Mouse (Mus musculus): ENCODE results near the gene Zfp62. TPM values are rescaled to one million over a fixed set of nuclear protein-coding genes. Genes with fewer than 3 reads are reported as not detected.
"Not testable (repeated sequence)": the region's sequence is repeated elsewhere in the genome, so short reads cannot be mapped to it uniquely, and the experiment has no call there.

The Zfp62 gene
- total RNA-seq (2018; cell fraction: chromatin; rRNA removed), result 100 to 1,000 TPM; 129 to 309 (median 199) TPM
- 10 to 100 TPM; 24.0 to 35.5 (median 29.5) TPM for total RNA-seq (2018; cell fraction: cytosol; rRNA removed)
- total RNA-seq (2018; cell fraction: nucleus; rRNA removed), result 100 to 1,000 TPM in 24 of 26 experiments, 10 to 100 TPM in 2; 79.4 to 227 (median 142) TPM
- polyA plus RNA-seq (2018), result 20.8 to 33.5 TPM (median 22.4 TPM) in 3 replicates

GRCm38 (mm10) chr11:49203129-49203768 is at the start of gene Zfp62:
Zfp62 (plus strand) TSS chr11:49203292.
- peak within 1 kb of the TSS; percentile 99 for H3K27ac ChIP-seq
- no peaks in the 10 kb centered on the region for H3K36me3 ChIP-seq (ENCODE audit: inconsistent target)
- H3K4me3 ChIP-seq (ENCODE audit: inconsistent target), result peak within 1 kb of the TSS; percentile 91
- 1% methylated on average over 30 of the region's 47 CpGs for WGBS (ENCODE audit: missing documents)
- H3K79me2 ChIP-seq (ENCODE audit: inconsistent target), result peaks cover 64% of the 10 kb centered on the region

DNA sequence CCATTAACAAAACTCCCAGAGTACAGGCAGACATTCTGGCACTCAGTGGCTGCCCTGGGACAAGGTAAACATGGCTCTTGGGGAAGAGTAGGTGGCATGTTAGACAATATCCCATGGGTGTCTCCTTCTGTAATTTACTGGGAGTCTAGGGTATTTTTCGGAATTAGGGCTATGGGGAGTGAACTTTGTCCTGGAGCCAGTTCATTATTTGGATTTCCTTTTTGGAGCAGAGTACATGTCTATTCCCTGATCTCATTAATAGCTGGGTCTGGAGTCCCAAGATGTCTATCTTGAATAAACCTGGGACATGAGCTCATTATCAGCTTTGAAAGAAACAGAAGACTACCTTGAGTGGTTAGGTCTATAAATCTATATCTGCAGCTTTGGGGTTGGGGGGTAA is 49.0 kb upstream of the Zfp62 start, which contains the start of gene Olfr1394:
TSS of gene Olfr1394 (plus strand) at position 301 of the 400 bp plus-strand sequence.
- no peak within 1 kb of the TSS for H3K4me3 ChIP-seq (ENCODE audit: inconsistent target)
- no peaks in the 10 kb centered on the region for H3K79me2 ChIP-seq (ENCODE audit: inconsistent target)
- no peak within 1 kb of the TSS for H3K27ac ChIP-seq
- no peaks in the 10 kb centered on the region for H3K36me3 ChIP-seq (ENCODE audit: inconsistent target)
- 100% methylated on average over 1 of the region's 1 CpGs for WGBS (ENCODE audit: missing documents)

GRCm38 (mm10) chr11:49156821-49157814 is 46.0 kb upstream of the Zfp62 start:
- Histone ChIP-seq H3K79me2 (ENCODE audit: inconsistent target) (no peaks in the 10 kb centered on the region), H3K4me3 (ENCODE audit: inconsistent target) (no peak overlapping the region), H3K27ac (no peak overlapping the region), H3K36me3 (ENCODE audit: inconsistent target) (no peaks in the 10 kb centered on the region)
- WGBS (ENCODE audit: missing documents), result 66% methylated on average over 2 of the region's 2 CpGs

DNA sequence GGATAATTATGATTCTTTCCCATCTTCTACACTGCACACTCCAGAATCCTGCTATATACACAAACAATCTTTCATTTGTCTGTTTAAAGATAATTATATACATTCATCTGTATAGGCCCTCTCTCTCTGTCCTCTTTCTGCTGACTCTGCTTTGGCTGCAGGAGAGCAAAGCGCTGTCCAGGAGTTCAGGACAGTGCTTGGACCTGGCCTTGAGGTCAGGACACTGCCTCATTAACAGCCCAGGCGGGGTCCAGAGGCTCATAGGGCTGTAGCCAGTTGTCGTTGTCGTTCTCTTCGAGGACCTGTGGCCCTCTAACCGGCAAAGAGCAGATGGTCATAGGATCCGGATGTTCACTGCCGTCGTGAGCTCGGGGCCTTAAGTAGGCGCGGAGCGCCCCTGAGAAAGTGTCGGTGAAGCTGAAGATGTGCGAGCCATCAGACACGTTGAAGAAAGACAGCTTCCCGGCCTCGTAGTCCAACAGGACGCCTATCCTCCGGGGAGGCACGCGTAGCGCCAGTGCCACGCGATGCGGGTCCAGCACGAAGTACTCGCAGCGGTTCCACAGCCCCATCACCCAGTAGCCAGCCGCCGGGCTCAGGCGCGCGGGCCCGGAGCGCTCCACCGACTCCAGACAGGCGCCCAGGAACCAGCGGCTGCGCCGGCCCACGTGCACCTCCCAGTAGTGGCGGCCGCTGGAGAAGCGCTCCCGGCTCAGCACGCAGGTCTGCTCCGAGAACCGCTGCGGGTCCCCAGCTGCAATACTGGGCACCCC is 34.1 kb upstream of the Zfp62 start:
- 37% methylated on average over 50 of the region's 50 CpGs for WGBS (ENCODE audit: missing documents)
- H3K4me3 ChIP-seq (ENCODE audit: inconsistent target), result no peak overlapping the region
- H3K36me3 ChIP-seq (ENCODE audit: inconsistent target), result no peaks in the 10 kb centered on the region
- no peak overlapping the region for H3K27ac ChIP-seq
- no peaks in the 10 kb centered on the region for H3K79me2 ChIP-seq (ENCODE audit: inconsistent target)

GRCm38 (mm10) chr11:49170576-49170975 is 32.5 kb upstream of the Zfp62 start:
- no peaks in the 10 kb centered on the region for H3K36me3 ChIP-seq (ENCODE audit: inconsistent target)
- no peak overlapping the region for H3K4me3 ChIP-seq (ENCODE audit: inconsistent target)
- H3K79me2 ChIP-seq (ENCODE audit: inconsistent target), result no peaks in the 10 kb centered on the region
- WGBS (ENCODE audit: missing documents), result 15% methylated on average over 4 of the region's 4 CpGs
- no peak overlapping the region for H3K27ac ChIP-seq

GRCm38 (mm10) chr11:49175345-49175744 is 27.7 kb upstream of the Zfp62 start:
- Histone ChIP-seq H3K4me3 (ENCODE audit: inconsistent target) (no peak overlapping the region), H3K36me3 (ENCODE audit: inconsistent target) (no peaks in the 10 kb centered on the region), H3K79me2 (ENCODE audit: inconsistent target) (no peaks in the 10 kb centered on the region), H3K27ac (no peak overlapping the region)
- WGBS (ENCODE audit: missing documents), result 10% methylated on average over 8 of the region's 8 CpGs

DNA sequence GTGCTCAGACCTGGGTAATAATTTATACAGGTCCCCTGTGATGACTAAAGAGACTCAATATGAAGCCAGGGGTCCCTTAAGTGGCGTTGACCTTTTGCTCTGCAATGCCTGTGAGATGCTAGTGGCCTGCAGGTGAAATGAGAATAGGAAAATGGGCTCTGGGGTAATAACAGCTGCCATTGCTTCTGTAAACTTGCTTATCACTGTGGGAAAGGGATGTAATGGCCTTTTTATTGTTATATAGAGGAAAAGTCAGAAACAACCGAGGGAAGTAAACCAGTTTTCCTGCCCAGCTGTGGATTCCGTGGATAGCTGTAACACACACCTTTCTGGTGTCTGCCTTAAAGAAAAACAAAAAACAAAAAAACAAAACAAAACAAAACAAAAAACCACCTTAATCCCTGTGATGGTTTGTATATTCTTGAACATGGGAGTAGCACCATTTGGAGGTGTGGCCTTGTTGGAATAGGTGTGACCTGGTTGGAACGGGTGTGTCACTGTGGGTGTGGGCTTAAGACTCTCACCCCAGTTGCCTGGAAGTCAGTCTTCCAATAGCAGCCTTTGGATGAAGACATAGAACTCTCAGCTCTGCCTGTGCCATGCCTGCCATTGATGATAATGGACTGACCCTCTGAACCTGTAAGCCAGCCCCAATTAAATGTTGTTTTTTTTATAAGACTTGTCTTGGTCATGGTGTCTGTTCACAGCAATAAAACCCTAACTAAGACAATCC is 26.9 kb upstream of the Zfp62 start:
- 90% methylated on average over 4 of the region's 4 CpGs for WGBS (ENCODE audit: missing documents)
- not testable (repeated sequence) for H3K4me3 ChIP-seq (ENCODE audit: inconsistent target); H3K79me2 ChIP-seq (ENCODE audit: inconsistent target); H3K36me3 ChIP-seq (ENCODE audit: inconsistent target); H3K27ac ChIP-seq

DNA sequence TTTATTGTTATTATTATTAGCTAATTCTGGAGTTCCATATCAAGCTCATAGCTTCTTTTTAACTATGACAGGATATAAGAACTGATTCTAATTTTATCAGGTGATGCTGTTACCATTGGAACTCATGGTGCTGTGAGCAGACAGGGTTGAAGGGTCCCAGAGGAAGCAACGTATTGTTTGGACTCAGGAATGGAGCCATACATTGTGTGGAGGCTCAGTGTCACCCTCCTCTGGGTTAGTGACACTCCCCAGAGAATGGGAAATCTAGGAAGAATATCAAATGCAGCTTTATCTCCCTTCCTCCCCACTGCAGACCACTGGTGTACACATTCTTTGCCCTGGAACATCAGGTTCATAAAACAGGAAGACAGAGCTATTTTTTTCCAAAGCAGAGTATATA is 19.9 kb upstream of the Zfp62 start:
- Histone ChIP-seq H3K27ac (no peak overlapping the region), H3K36me3 (ENCODE audit: inconsistent target) (no peaks in the 10 kb centered on the region), H3K79me2 (ENCODE audit: inconsistent target) (no peaks in the 10 kb centered on the region), H3K4me3 (ENCODE audit: inconsistent target) (no peak overlapping the region)
- WGBS (ENCODE audit: missing documents), result 89% methylated on average over 1 of the region's 1 CpGs

DNA sequence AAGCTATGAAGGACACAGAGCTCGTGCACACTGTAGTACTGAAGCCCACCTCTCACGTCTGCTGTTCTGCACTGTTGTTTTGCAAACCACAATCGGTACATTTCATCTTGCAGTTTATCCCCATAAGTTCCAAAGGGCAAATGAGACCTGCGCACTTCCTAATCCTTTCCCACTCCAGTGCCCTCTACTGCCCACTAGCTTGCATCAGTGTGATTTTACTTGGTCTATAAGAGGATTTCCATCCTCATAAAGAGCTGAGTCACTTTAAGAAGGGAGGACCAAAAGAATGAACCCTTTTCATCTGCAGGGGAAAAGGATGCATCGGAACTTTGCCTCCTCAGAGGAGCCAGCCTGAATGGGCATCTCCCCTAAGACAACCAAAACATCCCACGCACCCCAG is 16.6 kb upstream of the Zfp62 start:
- 80% methylated on average over 6 of the region's 6 CpGs for WGBS (ENCODE audit: missing documents)
- Histone ChIP-seq H3K4me3 (ENCODE audit: inconsistent target) (no peak overlapping the region), H3K27ac (no peak overlapping the region), H3K36me3 (ENCODE audit: inconsistent target) (no peaks in the 10 kb centered on the region), H3K79me2 (ENCODE audit: inconsistent target) (no peaks in the 10 kb centered on the region)

- no peaks in the 10 kb centered on the region for H3K36me3 ChIP-seq (ENCODE audit: inconsistent target)
- WGBS (ENCODE audit: missing documents), result 61% methylated on average over 7 of the region's 8 CpGs
- H3K27ac ChIP-seq, result no peak within 1 kb of the TSS
Measured at GRCm38 (mm10) chr11:49186955-49187488, 16.1 kb upstream of the Zfp62 start, which contains the start of gene Btnl9. Btnl9 (minus strand) TSS chr11:49187159.

DNA sequence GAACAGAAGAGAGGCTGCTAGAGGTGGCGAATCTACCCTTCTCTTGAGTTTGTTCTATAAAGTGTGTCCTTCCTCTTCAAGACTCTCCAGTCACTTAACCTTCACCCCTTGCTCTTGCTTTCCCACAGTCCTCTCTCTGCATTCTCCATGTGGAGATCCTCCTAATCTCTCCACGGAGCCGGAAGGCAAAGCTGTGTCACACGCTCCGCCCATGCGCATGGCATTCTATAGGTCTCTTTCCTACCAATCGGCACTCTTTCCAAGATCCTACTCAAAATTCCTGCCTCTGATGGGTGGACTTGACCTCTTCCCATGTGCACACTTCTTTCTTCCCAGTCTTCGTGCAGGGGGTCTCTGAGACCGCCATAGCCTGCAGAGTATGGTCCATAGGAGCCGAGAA is 15.4 kb upstream of the Zfp62 start:
- no peak overlapping the region for H3K27ac ChIP-seq
- no peaks in the 10 kb centered on the region for H3K79me2 ChIP-seq (ENCODE audit: inconsistent target)
- H3K4me3 ChIP-seq (ENCODE audit: inconsistent target), result no peak overlapping the region
- WGBS (ENCODE audit: missing documents), result 97% methylated on average over 10 of the region's 10 CpGs
- no peaks in the 10 kb centered on the region for H3K36me3 ChIP-seq (ENCODE audit: inconsistent target)

More at GRCm38 (mm10) chr11:49186955-49187488, 16.1 kb upstream of the Zfp62 start, which contains the start of gene Btnl9:
- H3K79me2 ChIP-seq (ENCODE audit: inconsistent target), result no peaks in the 10 kb centered on the region
- no peak within 1 kb of the TSS for H3K4me3 ChIP-seq (ENCODE audit: inconsistent target)

DNA sequence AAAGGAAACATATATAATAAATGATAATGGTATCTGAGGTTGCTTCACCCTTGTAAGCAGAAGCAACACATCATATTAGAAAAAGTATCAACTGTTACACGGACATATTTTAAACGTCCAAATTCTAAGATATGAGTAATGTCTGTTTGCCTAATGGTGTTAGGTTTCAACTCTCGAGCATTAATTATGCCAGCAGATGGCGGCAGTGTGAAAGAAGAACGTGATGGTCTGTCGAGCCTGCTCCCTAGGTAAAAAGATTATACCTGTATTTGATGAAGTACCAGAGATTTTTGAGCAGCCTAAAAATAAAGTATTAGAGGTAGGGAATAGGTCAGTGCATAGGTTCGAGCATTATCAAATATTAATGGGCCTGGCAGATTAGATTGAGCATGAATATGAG is 13.4 kb upstream of the Zfp62 start:
- H3K4me3 ChIP-seq (ENCODE audit: inconsistent target), result no peak overlapping the region
- under 1% methylated on average over 6 of the region's 7 CpGs for WGBS (ENCODE audit: missing documents)
- no peak overlapping the region for H3K27ac ChIP-seq
- no peaks in the 10 kb centered on the region for H3K36me3 ChIP-seq (ENCODE audit: inconsistent target)
- H3K79me2 ChIP-seq (ENCODE audit: inconsistent target), result no peaks in the 10 kb centered on the region

DNA sequence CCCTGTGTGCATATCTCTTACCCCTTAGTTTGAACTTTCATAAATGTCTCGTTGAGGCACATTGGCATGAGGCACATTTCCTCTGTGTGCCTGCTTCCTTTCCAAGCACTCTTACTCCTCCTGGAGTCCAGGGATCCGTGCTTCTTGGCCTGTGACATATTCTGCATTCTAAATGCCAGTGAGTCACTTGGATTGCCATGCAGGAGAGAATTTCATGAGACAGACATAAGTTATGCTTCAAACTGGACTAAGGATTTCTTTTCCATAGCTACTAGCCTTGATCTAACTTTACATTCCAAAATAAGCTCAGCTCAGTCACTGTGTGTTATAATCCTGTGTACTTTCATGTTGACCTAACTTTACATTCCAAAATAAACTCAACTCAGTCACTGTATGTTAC is 12.0 kb upstream of the Zfp62 start:
- no peak overlapping the region for H3K27ac ChIP-seq
- no peak overlapping the region for H3K4me3 ChIP-seq (ENCODE audit: inconsistent target)
- H3K36me3 ChIP-seq (ENCODE audit: inconsistent target), result no peaks in the 10 kb centered on the region
- 69% methylated on average over 2 of the region's 2 CpGs for WGBS (ENCODE audit: missing documents)
- no peaks in the 10 kb centered on the region for H3K79me2 ChIP-seq (ENCODE audit: inconsistent target)
